Mouse (Mus musculus) embryonic fibroblast, embryonic 13.5 days (primary cell): Measurements from ENCODE around the gene Pde10a. TPM values are rescaled to one million over a fixed set of nuclear protein-coding genes. Genes with fewer than 3 reads are reported as not detected.
A peak's percentile ranks its signal among the peaks of the same experiment; 100 is the strongest.

ENCODE experiments used
- H3K27ac ChIP-seq: 2 replicates; pipeline ENCODE4 v1.5.1; 2012; ENCODE audit warnings: low read length, control low read depth, inconsistent platforms; ENCODE audit not compliant: insufficient read depth
- H3K4me1 ChIP-seq: 2 replicates; pipeline ENCODE4 v1.6.1; 2011; ENCODE audit warnings: low read length; ENCODE audit not compliant: control insufficient read depth, insufficient read depth
- H3K4me3 ChIP-seq: 2 replicates; pipeline ENCODE4 v1.5.1; 2011; ENCODE audit warnings: mild to moderate bottlenecking, control low read depth, low read length; ENCODE audit not compliant: insufficient read depth
- CTCF ChIP-seq: IDR thresholded peaks from 2 replicates; pipeline ENCODE4 v1.5.1; 2011; ENCODE audit warnings: mild to moderate bottlenecking, control low read depth, low read length, moderate library complexity, borderline replicate concordance; ENCODE audit not compliant: insufficient read depth
- POLR2A ChIP-seq: IDR thresholded peaks from 2 replicates; pipeline ENCODE4 v1.6.1; 2011; ENCODE audit warnings: low read depth, mild to moderate bottlenecking, control low read depth, low read length, moderate library complexity
- polyA plus RNA-seq: library from polyadenylated mRNA; stranded (reverse); fragments of >200 nt; gene quantifications from 2 replicates; pipeline ENCODE4 v1.2.4, GENCODE M21; 2011; ENCODE audit warnings: low read depth; ENCODE audit not compliant: missing spikeins, insufficient read length

Gene Pde10a
- polyA plus RNA-seq, 1 experiment = 7.9 TPM

DNA sequence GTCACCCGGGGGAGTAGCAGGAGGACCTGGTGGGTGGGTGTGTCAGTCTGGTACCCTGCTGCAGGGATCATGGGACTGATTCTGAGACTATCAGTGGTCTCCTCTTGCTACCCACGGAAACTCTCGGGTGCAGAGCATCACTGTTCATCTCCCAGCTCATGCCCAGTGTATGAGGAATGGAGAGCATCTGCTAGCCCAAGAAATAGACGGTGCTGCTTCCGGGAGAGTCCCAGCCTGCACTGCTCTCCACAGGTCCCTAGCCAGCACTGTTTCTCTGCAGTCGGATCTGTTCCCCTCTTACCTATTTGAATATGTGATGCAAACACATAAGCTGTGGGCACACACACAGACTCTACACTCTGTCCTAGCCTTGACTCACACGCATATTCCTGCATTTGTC, 204.6 kb downstream of the Pde10a start:
- H3K4me3 ChIP-seq = no peak overlapping the region
- no peak overlapping the region for H3K27ac ChIP-seq
- no peak for TF ChIP-seq CTCF
- TF ChIP-seq POLR2A = no peak
- H3K4me1 ChIP-seq = no peaks in the 10 kb centered on the region

DNA sequence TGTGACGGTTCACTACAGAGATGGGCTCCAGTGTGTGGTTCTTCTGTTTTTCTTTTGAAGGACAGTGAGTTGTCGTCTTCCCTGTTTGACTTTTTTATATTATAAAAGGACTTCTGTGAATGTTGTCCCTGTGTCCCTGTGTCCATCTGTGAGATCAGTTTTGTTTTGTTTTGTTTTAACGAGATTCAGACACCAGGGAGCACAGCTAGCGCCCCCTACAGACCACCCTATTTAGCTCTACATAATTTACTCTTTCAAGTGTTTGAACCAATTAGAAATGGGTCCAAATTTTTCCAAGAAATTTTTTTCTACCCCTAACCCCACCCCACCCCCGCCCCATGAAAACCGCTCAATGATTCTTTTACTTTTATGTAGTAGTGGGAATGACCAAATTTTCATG, 205.9 kb downstream of the Pde10a start:
- Histone ChIP-seq H3K4me1 (no peaks in the 10 kb centered on the region), H3K27ac (no peak overlapping the region), H3K4me3 (no peak overlapping the region)
- TF ChIP-seq POLR2A (no peak), CTCF (no peak)

DNA sequence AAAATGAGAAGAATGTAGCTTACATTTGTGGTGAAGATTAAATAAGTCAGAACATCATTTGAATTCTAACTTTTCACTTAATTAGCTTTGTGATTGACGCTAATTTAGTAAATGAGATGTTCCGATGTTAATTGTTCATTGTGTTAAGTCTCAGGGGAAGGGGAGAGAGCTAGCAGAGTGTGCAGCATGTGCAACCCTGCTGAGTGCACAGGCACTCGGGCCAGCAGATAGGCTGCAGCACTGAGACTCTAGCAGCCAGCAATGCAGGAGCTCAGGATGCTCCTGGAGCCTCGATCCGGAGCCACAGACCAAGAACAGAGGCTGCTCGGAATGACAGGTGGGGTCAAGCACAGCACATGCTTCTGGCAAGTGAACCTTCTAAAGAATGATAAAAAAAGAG, 211.1 kb downstream of the Pde10a start:
- no peak for TF ChIP-seq POLR2A

DNA sequence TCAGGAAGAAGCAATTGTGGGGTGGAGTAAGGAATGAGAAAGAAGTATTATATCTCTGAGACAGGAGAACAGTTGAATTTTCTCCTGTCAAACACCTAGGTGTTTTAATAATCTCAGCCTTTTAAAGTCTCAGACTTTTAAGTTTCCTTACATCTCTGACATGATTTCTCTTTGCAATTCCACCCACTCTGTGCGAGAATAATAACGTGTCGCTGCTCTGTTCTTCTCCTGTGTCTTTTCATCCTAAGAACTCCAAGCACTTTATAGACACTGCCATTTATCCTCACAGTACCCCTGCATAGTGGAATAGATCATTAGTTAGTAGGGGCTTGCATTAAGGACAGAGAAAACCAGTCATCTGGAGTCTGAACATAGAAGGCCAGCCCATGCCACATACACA, 217.6 kb downstream of the Pde10a start:
- Histone ChIP-seq H3K4me3 (no peak overlapping the region), H3K4me1 (no peaks in the 10 kb centered on the region), H3K27ac (no peak overlapping the region)
- TF ChIP-seq POLR2A (no peak), CTCF (no peak)

More for the DNA sequence above, 211.1 kb downstream of the Pde10a start:
- Histone ChIP-seq H3K27ac (no peak overlapping the region), H3K4me3 (no peak overlapping the region), H3K4me1 (no peaks in the 10 kb centered on the region)

DNA sequence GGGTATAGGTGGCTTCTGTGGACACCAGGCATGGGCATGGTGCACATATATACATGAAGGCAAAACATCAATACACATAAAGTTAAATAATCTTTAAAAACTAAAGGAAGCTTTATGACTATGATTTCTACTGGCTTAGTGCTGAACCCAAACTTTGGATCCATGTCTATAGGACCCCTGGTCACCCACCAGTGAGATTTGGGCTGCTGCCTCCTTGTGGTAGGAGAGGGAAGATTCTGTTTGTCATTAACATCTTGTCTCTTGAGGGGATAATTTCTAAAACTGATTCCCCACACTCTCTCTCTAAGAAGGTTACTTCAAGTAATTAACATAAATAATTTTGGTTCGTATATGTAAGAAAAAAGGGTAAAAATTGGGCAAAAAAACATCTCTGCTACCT, 220.2 kb downstream of the Pde10a start:
- Histone ChIP-seq H3K4me1 (no peaks in the 10 kb centered on the region), H3K4me3 (no peak overlapping the region), H3K27ac (no peak overlapping the region)
- no peak for TF ChIP-seq POLR2A
- TF ChIP-seq CTCF = no peak

DNA sequence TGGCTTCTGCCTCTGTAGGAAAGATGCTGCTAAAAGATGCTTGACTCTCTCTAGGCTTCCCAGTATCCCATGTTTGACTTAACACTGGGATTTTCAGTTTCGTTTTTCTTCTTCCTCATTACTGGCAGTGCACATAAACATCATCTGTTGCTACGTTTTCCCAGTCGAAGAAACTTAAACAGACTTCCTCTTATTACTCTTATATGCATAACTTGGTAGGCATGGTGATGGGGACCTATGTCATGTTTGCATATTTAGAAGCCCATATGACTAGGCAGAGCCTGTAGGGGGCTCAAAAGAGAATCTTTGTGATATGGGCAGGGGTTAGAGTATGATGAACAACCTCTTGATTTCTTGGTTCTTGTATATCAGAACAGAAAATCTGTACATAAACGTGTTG, 224.3 kb downstream of the Pde10a start:
- no peak overlapping the region for H3K27ac ChIP-seq
- no peak overlapping the region for H3K4me3 ChIP-seq
- TF ChIP-seq POLR2A = no peak
- TF ChIP-seq CTCF = no peak
- H3K4me1 ChIP-seq = no peaks in the 10 kb centered on the region

DNA sequence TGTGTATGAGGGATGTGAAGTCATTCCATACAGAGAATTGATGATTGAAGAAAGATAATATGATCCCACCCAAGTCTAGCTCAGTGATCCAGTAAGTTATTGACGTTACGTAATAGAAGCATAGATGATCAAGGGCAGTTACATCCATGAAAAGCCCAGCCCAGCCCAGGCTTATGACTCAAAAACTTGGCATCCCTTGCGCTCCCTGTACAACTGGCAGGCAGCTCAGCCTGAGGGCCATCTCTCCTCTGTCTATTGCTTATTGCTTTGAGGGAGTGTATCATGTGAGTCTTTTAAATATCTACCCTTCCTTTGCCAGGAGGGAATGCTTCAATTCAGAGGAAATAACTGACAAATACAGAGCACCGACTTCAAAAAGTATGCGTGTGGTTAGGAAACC, 232.4 kb downstream of the Pde10a start:
- H3K4me3 ChIP-seq = no peak overlapping the region
- no peak overlapping the region for H3K27ac ChIP-seq
- no peak for TF ChIP-seq CTCF
- TF ChIP-seq POLR2A = no peak
- no peaks in the 10 kb centered on the region for H3K4me1 ChIP-seq

DNA sequence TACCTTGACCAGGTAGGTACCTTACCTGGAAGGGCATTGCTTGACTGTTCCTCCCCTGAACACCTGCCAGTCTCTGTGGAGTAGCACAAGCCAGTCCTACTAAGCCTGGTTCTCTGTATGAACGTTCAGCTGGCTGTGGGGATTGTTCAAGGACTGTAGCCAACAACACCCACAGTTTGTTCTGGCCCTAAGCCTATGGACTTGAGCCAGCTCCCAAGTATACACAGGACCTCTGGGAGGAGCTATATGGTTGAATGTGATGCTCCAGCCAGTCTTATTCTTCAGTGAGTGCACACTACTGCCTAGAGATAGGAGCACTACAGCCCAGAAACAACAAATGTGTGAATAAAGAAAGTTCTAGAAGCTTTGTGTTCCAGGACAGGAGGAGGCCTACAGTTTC, 238.1 kb downstream of the Pde10a start:
- Histone ChIP-seq H3K27ac (no peak overlapping the region), H3K4me1 (0 out of 2 replicates have a peak, but pooled peaks cover 2% of the 10 kb centered on the region), H3K4me3 (no peak overlapping the region)
- no peak for TF ChIP-seq POLR2A
- no peak for TF ChIP-seq CTCF

DNA sequence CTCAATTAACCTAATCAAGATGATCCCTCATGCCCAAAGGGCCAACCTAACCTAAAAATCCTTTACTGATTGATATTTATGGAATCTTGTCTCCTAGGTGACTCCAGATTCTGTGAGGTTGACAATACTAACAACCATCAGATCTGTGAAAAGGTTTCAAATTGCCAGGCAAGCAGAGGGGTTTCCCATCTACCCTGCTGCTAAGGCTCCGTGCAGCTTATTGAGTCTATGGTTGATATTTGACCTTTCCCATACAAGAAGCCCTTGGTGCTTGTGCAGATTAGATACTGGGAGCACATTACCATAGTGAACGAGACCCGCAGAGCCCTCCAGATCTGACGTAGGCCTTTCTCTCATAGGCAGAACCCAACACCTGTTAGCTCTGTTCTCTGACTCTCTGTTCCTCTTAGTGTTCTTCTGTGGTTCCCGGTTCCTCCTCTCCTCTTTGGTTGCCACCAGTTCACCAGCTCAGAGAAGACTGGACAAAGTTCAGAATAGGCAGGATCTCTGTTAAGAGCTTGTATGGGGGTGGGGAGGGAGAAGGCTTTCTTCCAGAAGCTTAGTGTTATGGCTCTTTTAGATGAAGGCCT, 240.9 kb downstream of the Pde10a start:
- Histone ChIP-seq H3K27ac (no peak overlapping the region), H3K4me3 (no peak overlapping the region), H3K4me1 (0 out of 2 replicates have a peak, but pooled peaks cover 2% of the 10 kb centered on the region)
- TF ChIP-seq CTCF = no peak
- no peak for TF ChIP-seq POLR2A

DNA sequence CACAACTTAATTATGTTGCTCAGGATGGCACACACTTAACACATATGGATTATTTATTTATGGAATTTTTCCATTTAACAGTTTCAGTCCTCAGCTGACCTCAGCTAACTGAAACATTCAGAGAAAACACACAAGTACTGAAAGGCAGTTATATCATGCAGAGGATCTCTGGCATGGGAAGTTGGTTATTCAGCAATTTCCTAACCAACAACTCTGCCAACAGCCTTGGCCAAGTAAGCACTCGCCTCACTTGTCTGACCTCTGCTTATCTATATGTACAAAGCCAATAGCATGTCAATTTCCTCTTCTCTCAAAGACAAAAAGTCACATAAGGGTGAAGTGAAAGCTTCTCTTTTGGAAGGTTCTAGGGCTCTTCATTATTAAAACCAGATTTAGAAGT, 244.0 kb downstream of the Pde10a start:
- Histone ChIP-seq H3K27ac (no peak overlapping the region), H3K4me3 (no peak overlapping the region), H3K4me1 (no peaks in the 10 kb centered on the region)
- no peak for TF ChIP-seq POLR2A
- no peak for TF ChIP-seq CTCF

DNA sequence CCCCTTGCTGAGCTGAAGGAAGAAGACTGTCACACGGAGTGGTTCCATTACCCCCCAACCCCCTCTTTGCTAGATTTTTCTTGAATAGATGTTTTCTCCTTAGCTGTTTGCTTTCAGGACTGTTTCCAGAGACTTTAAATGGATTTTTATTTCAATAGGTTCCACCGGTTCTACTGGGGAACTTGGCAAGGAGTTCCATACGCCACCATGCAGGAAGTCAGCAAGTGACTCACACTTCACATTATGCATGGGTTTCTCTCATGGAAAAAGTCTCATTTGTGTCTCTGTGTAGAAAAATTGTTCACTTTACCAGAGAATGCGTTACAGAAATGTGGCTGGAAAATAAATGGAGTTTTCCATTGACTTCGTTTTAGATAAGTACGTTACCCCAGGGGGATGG, 248.2 kb downstream of the Pde10a start:
- TF ChIP-seq CTCF = no peak
- no peak for TF ChIP-seq POLR2A

More for the DNA sequence above, 248.2 kb downstream of the Pde10a start:
- peak overlapping the region; percentile 35 for H3K27ac ChIP-seq
- H3K4me3 ChIP-seq = no peak overlapping the region
- no peaks in the 10 kb centered on the region; the same call in 1 of the 2 replicates for H3K4me1 ChIP-seq
